Mouse (Mus musculus): ENCODE data around the gene Krcc1. TPM values are rescaled to one million over a fixed set of nuclear protein-coding genes. Genes with fewer than 3 reads are reported as not detected.
"Not testable (repeated sequence)": the region's sequence is repeated elsewhere in the genome, so short reads cannot be mapped to it uniquely, and the experiment has no call there.

Krcc1 gene
- polyA plus RNA-seq, 1 experiment from 2014 or later, result 109 TPM

- no peak overlapping the region for H3K4me2 ChIP-seq (replicated peaks; ENCODE audit: low read depth)
- H3K27ac ChIP-seq (ENCODE audit: low read depth, low read length), result peak overlapping the region; percentile 50; the same call in 1 of the 2 replicates
- no peaks in the 10 kb centered on the region for H3K36me3 ChIP-seq (ENCODE audit: control insufficient read depth, insufficient read depth)
- peak; percentile 73 for TF ChIP-seq CTCF (IDR thresholded peaks at IDR 0.05; ENCODE audit: low read depth)
- no peak overlapping the region for H3K4me3 ChIP-seq (ENCODE audit: low read depth, low read length)
- WGBS, result 53% methylated on average over 7 of the region's 7 CpGs
- H3K9ac ChIP-seq (ENCODE audit: low read depth, low read length), result no peak overlapping the region
- no peaks in the 10 kb centered on the region for H3K9me3 ChIP-seq (ENCODE audit: control insufficient read depth)
- 0 out of 2 replicates have a peak, but pooled peaks cover 4% of the 10 kb centered on the region for H3K4me1 ChIP-seq (replicated peaks; ENCODE audit: control insufficient read depth, insufficient read depth, low read length)
- ATAC-seq, result no peak
- H3K27me3 ChIP-seq (replicated peaks; ENCODE audit: control insufficient read depth, insufficient read depth, low read length), result no peaks in the 10 kb centered on the region
These were observed 2.4 kb upstream of the Krcc1 start for GRCm38 (mm10) chr6:71268929-71269685.

GRCm38 (mm10) chr6:71269686-71270050 lies 1.8 kb upstream of the Krcc1 start:
- H3K4me3 ChIP-seq (ENCODE audit: low read depth, low read length); ATAC-seq; H3K27me3 ChIP-seq (replicated peaks; ENCODE audit: control insufficient read depth, insufficient read depth, low read length); H3K4me2 ChIP-seq (replicated peaks; ENCODE audit: low read depth); H3K4me1 ChIP-seq (replicated peaks; ENCODE audit: control insufficient read depth, insufficient read depth, low read length); H3K9ac ChIP-seq (ENCODE audit: low read depth, low read length); H3K9me3 ChIP-seq (ENCODE audit: control insufficient read depth); H3K36me3 ChIP-seq (ENCODE audit: control insufficient read depth, insufficient read depth): not testable (repeated sequence)
- 0 out of 2 replicates have a peak overlapping the region, but pooled peaks have one; percentile 50 for H3K27ac ChIP-seq (ENCODE audit: low read depth, low read length)
- 94% methylated on average over 6 of the region's 6 CpGs for WGBS

- WGBS, result 14% methylated on average over 13 of the region's 14 CpGs
- peak overlapping the region; percentile 75 for H3K4me3 ChIP-seq (ENCODE audit: low read depth, low read length)
- no peaks in the 10 kb centered on the region for H3K36me3 ChIP-seq (ENCODE audit: control insufficient read depth, insufficient read depth)
- no peaks in the 10 kb centered on the region for H3K9me3 ChIP-seq (ENCODE audit: control insufficient read depth)
- H3K9ac ChIP-seq (ENCODE audit: low read depth, low read length), result peak overlapping the region; percentile 35; the same call in 1 of the 2 replicates
- peak overlapping the region; percentile 92 for H3K27ac ChIP-seq (ENCODE audit: low read depth, low read length)
- peak; percentile 43 for ATAC-seq
- peak overlapping the region; percentile 72 for H3K4me2 ChIP-seq (replicated peaks; ENCODE audit: low read depth)
- no peaks in the 10 kb centered on the region for H3K27me3 ChIP-seq (replicated peaks; ENCODE audit: control insufficient read depth, insufficient read depth, low read length)
- H3K4me1 ChIP-seq (replicated peaks; ENCODE audit: control insufficient read depth, insufficient read depth, low read length), result 0 out of 2 replicates have a peak, but pooled peaks cover 4% of the 10 kb centered on the region
- no peak for TF ChIP-seq CTCF (IDR thresholded peaks at IDR 0.05; ENCODE audit: low read depth)
These were observed 998 bp upstream of the Krcc1 start for GRCm38 (mm10) chr6:71270301-71271056.

- 3% methylated on average over 8 of the region's 8 CpGs for WGBS
- no peaks in the 10 kb centered on the region for H3K36me3 ChIP-seq (ENCODE audit: control insufficient read depth, insufficient read depth)
- peak overlapping the region; percentile 72 for H3K4me2 ChIP-seq (replicated peaks; ENCODE audit: low read depth)
- 0 out of 2 replicates have a peak, but pooled peaks cover 4% of the 10 kb centered on the region for H3K4me1 ChIP-seq (replicated peaks; ENCODE audit: control insufficient read depth, insufficient read depth, low read length)
- H3K9me3 ChIP-seq (ENCODE audit: control insufficient read depth), result no peaks in the 10 kb centered on the region
- peak overlapping the region; percentile 75 for H3K4me3 ChIP-seq (ENCODE audit: low read depth, low read length)
- ATAC-seq, result peak; percentile 20
- no peak for TF ChIP-seq CTCF (IDR thresholded peaks at IDR 0.05; ENCODE audit: low read depth)
- H3K27me3 ChIP-seq (replicated peaks; ENCODE audit: control insufficient read depth, insufficient read depth, low read length), result no peaks in the 10 kb centered on the region
- H3K9ac ChIP-seq (ENCODE audit: low read depth, low read length), result peak overlapping the region; percentile 35; the same call in 1 of the 2 replicates
- H3K27ac ChIP-seq (ENCODE audit: low read depth, low read length), result peak overlapping the region; percentile 92
These were observed 454 bp upstream of the Krcc1 start for GRCm38 (mm10) chr6:71271057-71271388.

GRCm38 (mm10) chr6:71272316-71272741 lies 852 bp downstream of the Krcc1 start:
- H3K4me2 ChIP-seq (replicated peaks; ENCODE audit: low read depth), result peak overlapping the region; percentile 72
- 0 out of 2 replicates have a peak, but pooled peaks cover 4% of the 10 kb centered on the region for H3K4me1 ChIP-seq (replicated peaks; ENCODE audit: control insufficient read depth, insufficient read depth, low read length)
- H3K27ac ChIP-seq (ENCODE audit: low read depth, low read length), result peak overlapping the region; percentile 92
- no peaks in the 10 kb centered on the region for H3K27me3 ChIP-seq (replicated peaks; ENCODE audit: control insufficient read depth, insufficient read depth, low read length)
- under 1% methylated on average over 11 of the region's 11 CpGs for WGBS
- peak overlapping the region; percentile 75 for H3K4me3 ChIP-seq (ENCODE audit: low read depth, low read length)
- H3K9me3 ChIP-seq (ENCODE audit: control insufficient read depth), result no peaks in the 10 kb centered on the region
- no peaks in the 10 kb centered on the region for H3K36me3 ChIP-seq (ENCODE audit: control insufficient read depth, insufficient read depth)
- ATAC-seq, result no peak
- H3K9ac ChIP-seq (ENCODE audit: low read depth, low read length), result peak overlapping the region; percentile 92
- TF ChIP-seq CTCF (IDR thresholded peaks at IDR 0.05; ENCODE audit: low read depth), result no peak

- 87% methylated on average over 1 of the region's 1 CpGs for WGBS
- no peak for ATAC-seq
- no peak overlapping the region for H3K4me2 ChIP-seq (replicated peaks; ENCODE audit: low read depth)
- H3K4me1 ChIP-seq (replicated peaks; ENCODE audit: control insufficient read depth, insufficient read depth, low read length), result 0 out of 2 replicates have a peak, but pooled peaks cover 4% of the 10 kb centered on the region
- H3K9ac ChIP-seq (ENCODE audit: low read depth, low read length), result no peak overlapping the region
- no peaks in the 10 kb centered on the region for H3K27me3 ChIP-seq (replicated peaks; ENCODE audit: control insufficient read depth, insufficient read depth, low read length)
- TF ChIP-seq CTCF (IDR thresholded peaks at IDR 0.05; ENCODE audit: low read depth), result no peak
- H3K9me3 ChIP-seq (ENCODE audit: control insufficient read depth), result no peaks in the 10 kb centered on the region
- H3K36me3 ChIP-seq (ENCODE audit: control insufficient read depth, insufficient read depth), result no peaks in the 10 kb centered on the region
- H3K4me3 ChIP-seq (ENCODE audit: low read depth, low read length), result no peak overlapping the region
- no peak overlapping the region for H3K27ac ChIP-seq (ENCODE audit: low read depth, low read length)
These were observed 2.2 kb downstream of the Krcc1 start for GRCm38 (mm10) chr6:71273715-71274114.
